Mouse (Mus musculus) CD4-positive naive resting alpha-beta T cell, adult 57 days (primary cell): Measurements from ENCODE around the gene Sec16b. TPM values are rescaled to one million over a fixed set of nuclear protein-coding genes. Genes with fewer than 3 reads are reported as not detected.

Source experiments
- total RNA-seq: library from RNA; stranded (reverse); gene quantifications from one replicate; pipeline ENCODE4 v1.2.4, GENCODE M21; 2023

The Sec16b gene
- 0.92 TPM for total RNA-seq

GRCm38 (mm10) chr1:157506522-157506921 lies at the start of gene Sec16b:
Sec16b (plus strand) TSS chr1:157506728.

GRCm38 (mm10) chr1:157458421-157459208 lies 47.9 kb upstream of the Sec16b start, which contains the start of gene Cryzl2:
Cryzl2 (plus strand) TSS chr1:157458577.

Other genes with a start within 250 kb of the Sec16b start
- 0.68 TPM for gene Rasal2, start 94.1 kb upstream of the Sec16b start, total RNA-seq
- gene Cryzl2, start 48.2 kb upstream of the Sec16b start, total RNA-seq: 0.47 TPM